Mouse (Mus musculus) thymus, adult 2 months (tissue): ENCODE results near the gene Ncoa3. TPM values are rescaled to one million over a fixed set of nuclear protein-coding genes. Genes with fewer than 3 reads are reported as not detected.

ENCODE experiments used
- DNase-seq: peaks from one replicate; pipeline ENCODE4 v3.0.0; 2021
- H3K27ac ChIP-seq: fragments of 200-500 bp; 2 replicates; pipeline ENCODE4 v1.5.1; 2012; ENCODE audit warnings: low read length, control low read depth; ENCODE audit not compliant: control insufficient read depth, insufficient read depth
- H3K27me3 ChIP-seq: fragments of 200-500 bp; 2 replicates; pipeline ENCODE4 v1.6.1; 2012; ENCODE audit warnings: mild to moderate bottlenecking, low read length, moderate library complexity, mixed read lengths; ENCODE audit not compliant: control insufficient read depth, insufficient read depth
- H3K36me3 ChIP-seq: fragments of 200-500 bp; 2 replicates; pipeline ENCODE4 v1.6.1; 2012; ENCODE audit warnings: mild to moderate bottlenecking, low read length, moderate library complexity; ENCODE audit not compliant: control insufficient read depth, insufficient read depth
- H3K4me1 ChIP-seq: fragments of 200-500 bp; replicated peaks from 2 replicates; pipeline ENCODE4 v1.6.1; 2012; ENCODE audit warnings: low read length; ENCODE audit not compliant: control insufficient read depth, insufficient read depth
- H3K4me3 ChIP-seq: fragments of 200-500 bp; 2 replicates; pipeline ENCODE4 v1.5.1; 2012; ENCODE audit warnings: mild to moderate bottlenecking, low read length, control low read depth, moderate library complexity; ENCODE audit not compliant: control insufficient read depth, insufficient read depth
- CTCF ChIP-seq: fragments of 200-500 bp; IDR thresholded peaks from 2 replicates; pipeline ENCODE4 v1.5.1; 2012; ENCODE audit warnings: mild to moderate bottlenecking, control low read depth, low read length, moderate library complexity, borderline replicate concordance; ENCODE audit not compliant: control insufficient read depth, poor library complexity, insufficient read depth; ENCODE audit errors: extremely low read depth
- POLR2A ChIP-seq: fragments of 200-500 bp; IDR thresholded peaks from 2 replicates; pipeline ENCODE4 v1.6.1; 2012; ENCODE audit warnings: mild to moderate bottlenecking, low read length, control low read depth, moderate library complexity; ENCODE audit not compliant: control insufficient read depth, poor library complexity, insufficient read depth; ENCODE audit errors: extremely low read depth
- WGBS: fragments of 180-500 bp; shearing (Covaris S2); methylation state at CpG from one replicate; pipeline ENCODE4 v1.1.7; 2018; 5-methylcytosine and 5-hydroxymethylcytosine counted together
- polyA plus RNA-seq: library from polyadenylated mRNA; depleted of rRNA; stranded (reverse); fragments of >200 nt; gene quantifications from 2 replicates; pipeline ENCODE4 v1.2.3, GENCODE M21; 2012

Gene Ncoa3
- polyA plus RNA-seq, 1 experiment: 70.0 TPM

DNA sequence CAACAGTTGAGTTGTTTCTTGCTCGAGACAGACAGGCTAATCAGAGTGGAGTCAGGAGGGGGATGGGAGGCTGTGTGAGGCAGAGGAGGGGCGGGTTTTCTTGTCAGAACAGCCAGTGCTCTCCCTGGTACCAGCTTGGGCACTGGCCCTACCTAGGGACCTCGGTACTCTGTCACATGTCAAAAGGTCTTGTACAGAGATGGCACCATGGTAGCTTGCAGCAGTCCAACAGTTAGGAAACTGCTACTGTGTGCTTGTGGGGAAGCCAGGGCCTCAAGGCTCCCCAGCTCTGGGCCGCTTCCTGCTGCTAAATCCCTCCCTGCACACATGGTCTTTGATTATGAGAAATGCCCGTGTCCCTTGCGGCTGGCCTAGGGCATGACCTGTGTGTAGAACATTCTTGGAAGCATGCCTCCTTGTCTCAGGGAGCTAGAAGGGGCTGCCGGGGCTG, 97.7 kb downstream of the Ncoa3 start:
- DNase-seq: no peak
- H3K36me3 ChIP-seq: no peaks in the 10 kb centered on the region
- TF ChIP-seq POLR2A (no peak), CTCF (no peak)
- H3K27me3 ChIP-seq: no peaks in the 10 kb centered on the region
- H3K4me1 ChIP-seq: no peaks in the 10 kb centered on the region
- 53% methylated on average over 7 of the region's 7 CpGs for WGBS
- H3K4me3 ChIP-seq: no peak overlapping the region
- H3K27ac ChIP-seq: no peak overlapping the region

DNA sequence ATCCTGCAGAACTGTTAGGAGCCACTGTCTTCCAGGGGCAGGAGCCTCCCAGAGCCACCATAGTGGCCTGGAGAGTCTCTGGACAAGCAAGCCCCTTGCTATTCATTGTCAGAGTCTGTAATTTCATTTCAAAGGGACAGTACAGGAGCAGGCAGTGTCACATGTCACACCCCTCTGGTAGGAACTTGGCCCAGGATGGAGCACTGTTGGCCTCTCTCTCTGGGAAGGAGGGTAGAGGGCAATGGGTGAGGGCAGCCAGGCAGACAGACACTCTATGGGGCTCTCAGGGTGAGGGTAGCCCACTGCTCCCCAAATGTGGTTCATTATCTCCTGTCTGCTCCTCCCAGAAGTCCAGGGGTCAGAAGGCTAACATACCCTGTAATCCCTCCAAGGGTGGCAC, 99.2 kb downstream of the Ncoa3 start:
- Histone ChIP-seq H3K4me3 (no peak overlapping the region), H3K27me3 (no peaks in the 10 kb centered on the region), H3K27ac (no peak overlapping the region), H3K36me3 (no peaks in the 10 kb centered on the region), H3K4me1 (no peaks in the 10 kb centered on the region)
- no peak for DNase-seq
- TF ChIP-seq CTCF (no peak), POLR2A (no peak)

DNA sequence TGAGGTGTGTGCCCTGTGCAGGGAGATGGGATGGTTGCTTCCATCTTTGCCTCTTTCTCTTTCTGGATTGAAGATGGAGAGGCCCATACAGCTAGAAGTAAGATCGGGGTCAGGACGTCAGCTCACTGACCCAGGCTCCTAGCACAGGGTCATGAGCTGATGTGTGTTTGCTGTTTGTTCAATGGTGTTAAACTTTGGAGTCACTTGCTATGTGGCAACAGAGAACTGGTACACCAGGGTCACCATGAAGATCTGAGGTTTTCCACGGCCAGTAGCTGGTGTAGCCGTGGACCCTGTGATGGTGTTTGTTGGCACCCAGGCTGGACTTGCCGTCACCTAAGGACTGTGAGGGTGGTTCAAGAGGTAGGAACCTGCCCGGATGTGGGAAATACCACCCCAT, 100.0 kb downstream of the Ncoa3 start:
- no peak for DNase-seq
- Histone ChIP-seq H3K36me3 (no peaks in the 10 kb centered on the region), H3K27ac (no peak overlapping the region), H3K4me3 (no peak overlapping the region), H3K4me1 (no peaks in the 10 kb centered on the region), H3K27me3 (no peaks in the 10 kb centered on the region)
- over 99% methylated on average over 6 of the region's 6 CpGs for WGBS
- TF ChIP-seq CTCF: no peak
- no peak for TF ChIP-seq POLR2A

DNA sequence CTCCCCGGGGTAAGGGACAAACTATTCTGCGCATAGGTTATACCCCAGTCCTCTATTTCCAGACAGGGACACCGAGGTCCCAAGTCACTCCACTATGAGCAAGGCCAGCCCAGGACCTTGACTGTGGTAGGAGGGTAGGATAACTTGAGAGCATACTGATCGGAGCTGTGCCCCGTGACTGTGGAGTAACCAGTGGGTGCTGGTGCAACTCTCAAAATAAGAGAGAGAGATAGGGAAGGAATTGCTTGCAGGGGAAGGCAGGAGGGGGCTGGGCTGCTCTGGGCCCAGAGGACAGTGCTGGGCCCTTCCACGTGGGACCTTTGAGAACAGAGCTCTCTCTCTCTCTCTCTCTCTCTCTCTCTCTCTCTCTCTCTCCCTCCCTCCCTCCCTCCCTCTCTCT, 103.9 kb downstream of the Ncoa3 start:
- Histone ChIP-seq H3K4me1 (no peaks in the 10 kb centered on the region), H3K27ac (no peak overlapping the region), H3K4me3 (no peak overlapping the region), H3K36me3 (no peaks in the 10 kb centered on the region), H3K27me3 (no peaks in the 10 kb centered on the region)
- no peak for DNase-seq
- WGBS: 95% methylated on average over 6 of the region's 6 CpGs
- no peak for TF ChIP-seq CTCF

DNA sequence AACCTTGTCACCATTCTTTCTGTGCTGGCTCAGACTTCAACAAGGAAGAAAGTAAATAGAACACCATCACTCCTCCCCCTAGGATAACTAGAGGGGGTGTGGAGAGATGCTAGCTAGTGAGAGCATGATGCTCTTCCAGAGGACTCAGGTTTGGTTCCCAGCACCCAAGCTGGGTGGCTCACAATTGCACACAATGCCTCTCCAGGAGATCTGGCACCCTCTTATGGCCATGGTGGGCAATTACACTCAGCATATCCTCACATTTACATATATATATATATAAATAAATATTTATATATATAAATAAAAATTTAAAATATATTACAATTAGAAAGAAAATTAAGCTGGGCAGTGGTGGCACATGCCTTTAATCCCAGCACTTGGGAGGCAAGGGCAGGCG, 104.4 kb downstream of the Ncoa3 start:
- 94% methylated on average over 1 of the region's 1 CpGs for WGBS
- no peak for DNase-seq
- Histone ChIP-seq H3K27me3 (no peaks in the 10 kb centered on the region), H3K4me1 (no peaks in the 10 kb centered on the region; the same call in 1 of the 2 replicates), H3K27ac (no peak overlapping the region), H3K4me3 (no peak overlapping the region), H3K36me3 (no peaks in the 10 kb centered on the region)
- TF ChIP-seq POLR2A (no peak), CTCF (peak; percentile 20; the same call in 1 of the 2 replicates)

DNA sequence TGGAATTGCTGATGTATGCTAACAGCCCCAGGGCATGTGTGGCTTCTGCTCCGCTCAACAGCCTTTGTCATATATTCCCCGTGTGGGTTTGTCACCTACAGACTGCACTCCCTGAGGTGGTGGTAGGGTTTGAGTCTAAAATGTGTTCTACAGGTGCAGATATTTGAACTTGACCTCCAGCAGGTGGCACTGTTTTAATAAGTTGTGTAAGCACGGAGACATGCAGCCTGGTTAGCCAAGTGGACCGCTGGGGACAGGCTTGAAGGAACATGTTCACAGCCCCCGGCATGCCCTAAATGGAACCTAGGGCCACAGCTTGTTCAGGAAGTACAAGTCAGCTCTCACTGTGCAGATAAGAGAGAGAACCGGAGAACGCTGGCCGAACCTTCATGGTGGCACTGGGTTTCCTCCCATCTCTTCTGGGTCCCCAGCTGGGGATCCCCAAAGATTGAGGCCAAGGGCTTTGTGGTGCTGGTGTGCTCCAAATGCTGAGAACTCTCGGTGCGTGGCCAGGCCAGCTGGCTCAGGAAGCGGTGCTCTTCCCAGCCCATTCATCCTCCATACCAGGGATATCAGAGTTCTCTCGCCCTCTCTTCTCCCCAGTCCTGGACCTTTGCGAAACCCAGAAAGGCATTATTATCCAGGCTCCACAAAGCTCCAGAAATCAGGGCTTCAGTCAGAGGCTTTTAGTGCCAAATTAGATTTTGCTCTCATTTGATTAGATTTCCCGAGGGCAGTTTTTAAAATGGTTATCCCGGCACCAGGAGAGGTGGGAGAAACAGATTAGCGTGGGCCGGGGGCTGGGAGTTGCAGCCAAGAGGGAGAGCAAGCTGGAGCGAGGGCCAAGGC, 105.2 kb downstream of the Ncoa3 start:
- Histone ChIP-seq H3K4me3 (no peak overlapping the region), H3K4me1 (no peaks in the 10 kb centered on the region; the same call in 1 of the 2 replicates), H3K27ac (no peak overlapping the region), H3K36me3 (no peaks in the 10 kb centered on the region), H3K27me3 (no peaks in the 10 kb centered on the region)
- WGBS: 79% methylated on average over 18 of the region's 18 CpGs
- peak; percentile 35 for DNase-seq
- no peak for TF ChIP-seq POLR2A
- TF ChIP-seq CTCF: peak; percentile 33; the same call in 1 of the 2 replicates

DNA sequence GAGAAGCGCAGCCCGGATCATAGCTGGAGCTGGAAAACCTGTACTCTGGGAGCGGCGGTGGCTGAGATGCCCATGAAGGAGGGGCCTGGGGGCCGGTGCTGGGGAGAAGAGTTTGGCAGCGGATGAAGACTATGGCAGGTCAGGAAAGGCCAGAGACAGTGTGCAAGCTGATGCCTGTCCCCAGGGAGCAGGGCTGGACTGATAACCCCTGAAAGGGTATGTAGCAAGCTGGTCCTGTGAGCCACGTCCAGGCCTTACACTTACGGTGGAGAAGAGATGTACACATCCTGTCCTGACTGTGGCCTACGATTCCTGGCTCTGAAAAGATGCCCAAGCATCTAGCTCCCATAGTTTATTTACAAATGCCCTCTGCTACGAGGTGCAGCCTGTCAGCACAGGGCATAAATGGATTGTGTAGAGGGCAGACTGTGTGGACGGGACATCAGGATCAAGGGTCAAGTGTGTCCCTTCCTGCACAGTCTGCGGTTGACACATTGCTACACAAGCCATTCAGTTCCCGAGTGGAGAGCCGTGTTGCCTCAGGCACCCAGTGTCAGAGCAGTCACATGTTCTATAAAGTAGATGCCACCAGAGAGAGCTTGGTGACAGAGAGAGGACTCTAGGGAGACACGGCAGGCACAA, 106.0 kb downstream of the Ncoa3 start:
- WGBS: 96% methylated on average over 15 of the region's 15 CpGs
- Histone ChIP-seq H3K27ac (no peak overlapping the region), H3K27me3 (no peaks in the 10 kb centered on the region), H3K36me3 (no peaks in the 10 kb centered on the region), H3K4me1 (no peaks in the 10 kb centered on the region; the same call in 1 of the 2 replicates), H3K4me3 (no peak overlapping the region)
- no peak for TF ChIP-seq CTCF
- TF ChIP-seq POLR2A: no peak
- no peak for DNase-seq
